Mouse (Mus musculus): ENCODE measurements around the gene Lbx1. TPM values are rescaled to one million over a fixed set of nuclear protein-coding genes. Genes with fewer than 3 reads are reported as not detected.
A peak's percentile ranks its signal among the peaks of the same experiment; 100 is the strongest.

Gene Lbx1
- total and polyA plus RNA-seq, 3 experiments: not detected

DNA sequence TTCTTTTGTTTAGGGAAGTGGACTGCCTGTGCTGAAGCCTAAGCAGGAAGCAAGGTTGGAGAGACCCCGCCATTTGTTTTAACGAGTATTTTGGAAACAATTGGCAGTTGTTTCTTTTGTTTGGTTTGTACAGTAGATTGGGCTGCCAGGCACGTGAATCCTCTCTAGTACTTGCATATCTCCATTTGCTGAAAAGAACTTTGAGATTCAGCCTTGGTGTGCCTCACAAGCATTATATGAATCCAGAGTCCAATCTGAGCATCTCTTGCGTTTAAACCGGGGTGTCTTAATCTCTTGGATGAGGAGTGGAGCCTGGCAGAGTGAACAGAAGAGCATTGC, 7.6 kb upstream of the Lbx1 start:
- dilution Hi-C loops (cut with MboI; ENCODE audit: extremely low pct_ligation_motif_present, extremely low pct_unique_long_range_greater_than_20kb, low sequenced_read_pairs) (no loop called here), in situ Hi-C loops (cut with MboI; ENCODE audit: low pct_ligation_motif_present, low pct_unique_long_range_greater_than_20kb, low sequenced_read_pairs) (no loop called here)
- DNase-seq (ENCODE audit: extremely low read depth): no peak
- H3K4me1 ChIP-seq (ENCODE audit: control insufficient read depth in 1 of 2, insufficient read depth in 2 of 2): peaks cover 0 to 9% of the 10 kb centered on the region in 2 experiments; a peak in 2 of 4 replicates
- no peaks in the 10 kb centered on the region for H3K9me3 ChIP-seq (replicated peaks; ENCODE audit: low read length)
- H3K79me2 ChIP-seq (replicated peaks; ENCODE audit: control insufficient read depth, extremely low read depth, insufficient read depth, poor library complexity, severe bottlenecking): no peaks in the 10 kb centered on the region
- no peak overlapping the region for H3K9ac ChIP-seq (ENCODE audit: insufficient read depth, low read depth)
- H3K4me3 ChIP-seq (replicated peaks in 1 of 3; ENCODE audit: low read depth in 2 of 3, low read length in 2 of 3, poor library complexity in 1 of 3): no peak overlapping the region
- no peak overlapping the region for H3K27ac ChIP-seq (ENCODE audit: insufficient read depth, low read depth)
- no peak overlapping the region for H3K4me2 ChIP-seq (ENCODE audit: insufficient read depth, low read depth, poor library complexity, severe bottlenecking)
- TF ChIP-seq SIN3A (IDR thresholded peaks at IDR 0.05; ENCODE audit: low read length) (no peak), NELFE (IDR thresholded peaks at IDR 0.05; ENCODE audit: low read depth, low read length) (no peak), CTCF (conservative IDR thresholded peaks at IDR 0.05 in 1 of 2, IDR thresholded peaks at IDR 0.05 in 1 of 2; ENCODE audit: low read depth in 2 of 2, low read length in 2 of 2) (no peak), EP300 (IDR thresholded peaks at IDR 0.05; ENCODE audit: low read length) (no peak), ZNF384 (IDR thresholded peaks at IDR 0.05; ENCODE audit: low read depth, low read length) (no peak), RCOR1 (conservative IDR thresholded peaks at IDR 0.05; ENCODE audit: low read depth, low read length) (no peak), JUN (IDR thresholded peaks at IDR 0.05; ENCODE audit: insufficient read depth, low read depth, low read length) (no peak), TCF12 (IDR thresholded peaks at IDR 0.05; ENCODE audit: low read depth, low read length) (no peak), USF1 (IDR thresholded peaks at IDR 0.05; ENCODE audit: low read depth, low read length) (no peak), JUND (conservative IDR thresholded peaks at IDR 0.05; ENCODE audit: low read depth, low read length) (no peak), TBP (conservative IDR thresholded peaks at IDR 0.05; ENCODE audit: low read depth, low read length) (no peak), GABPA (IDR thresholded peaks at IDR 0.05; ENCODE audit: insufficient replicate concordance, low read depth, low read length) (no peak)
- no peaks in the 10 kb centered on the region for H3K36me3 ChIP-seq (replicated peaks in 1 of 2; ENCODE audit: control insufficient read depth in 1 of 2, insufficient read depth in 1 of 2, low read length in 1 of 2)
- H3K27me3 ChIP-seq (replicated peaks): peaks cover 60% of the 10 kb centered on the region

DNA sequence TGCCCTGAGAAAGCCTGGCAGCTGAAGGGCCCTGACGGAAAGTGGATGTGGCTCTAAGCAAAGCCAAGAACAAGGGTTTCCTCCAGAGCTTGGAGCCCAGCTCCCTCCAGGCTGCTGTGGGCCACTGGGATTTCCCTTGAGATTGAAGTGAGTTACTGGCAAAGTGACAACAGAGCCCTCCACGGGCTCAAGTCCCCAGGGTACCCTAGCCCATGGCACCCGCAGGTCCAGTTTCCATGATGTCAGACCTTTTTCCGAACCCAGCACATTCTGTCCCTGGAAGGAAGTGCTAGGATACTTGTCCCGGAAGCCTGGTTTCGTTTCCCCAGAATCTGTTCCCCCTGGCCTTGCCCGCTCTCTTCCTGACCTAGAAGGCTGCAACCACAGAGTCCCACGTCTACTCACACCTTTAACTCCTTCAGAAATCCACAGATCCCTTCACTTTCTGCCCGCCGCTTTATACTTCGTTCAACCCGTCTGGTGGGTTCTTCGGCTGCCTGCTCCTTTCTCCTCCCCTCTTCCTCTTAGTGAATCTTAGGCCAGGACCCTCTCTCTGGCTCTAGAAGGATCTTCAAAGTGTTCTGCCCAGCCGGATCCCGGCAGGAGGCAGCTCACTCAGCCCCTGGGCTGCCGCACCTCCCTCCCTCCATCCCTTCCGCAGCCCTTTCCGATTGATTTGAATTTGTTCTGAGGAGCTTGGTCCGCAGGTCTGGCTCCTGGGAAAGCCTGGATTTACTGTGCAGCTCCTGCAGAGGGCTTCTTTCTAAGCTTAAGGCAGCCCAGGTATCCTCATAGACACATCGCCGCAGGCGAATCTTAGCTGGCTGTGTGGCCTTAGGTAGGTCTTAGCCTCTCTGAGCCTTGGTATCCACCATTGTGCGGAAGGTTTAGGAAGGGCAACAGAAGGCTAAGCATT, 7.0 kb upstream of the Lbx1 start:
- H3K9me3 ChIP-seq (replicated peaks; ENCODE audit: low read length): no peaks in the 10 kb centered on the region
- no peak overlapping the region for H3K9ac ChIP-seq (ENCODE audit: insufficient read depth, low read depth)
- H3K4me2 ChIP-seq (ENCODE audit: insufficient read depth, low read depth, poor library complexity, severe bottlenecking): 0 out of 2 replicates have a peak overlapping the region, but pooled peaks have one; percentile 26
- in situ Hi-C loops (cut with MboI; ENCODE audit: low pct_ligation_motif_present, low pct_unique_long_range_greater_than_20kb, low sequenced_read_pairs) (no loop called here), dilution Hi-C loops (cut with MboI; ENCODE audit: extremely low pct_ligation_motif_present, extremely low pct_unique_long_range_greater_than_20kb, low sequenced_read_pairs) (no loop called here)
- no peaks in the 10 kb centered on the region for H3K79me2 ChIP-seq (replicated peaks; ENCODE audit: control insufficient read depth, extremely low read depth, insufficient read depth, poor library complexity, severe bottlenecking)
- no peak overlapping the region for H3K4me3 ChIP-seq (replicated peaks in 1 of 3; ENCODE audit: low read depth in 2 of 3, low read length in 2 of 3, poor library complexity in 1 of 3)
- H3K4me1 ChIP-seq (ENCODE audit: control insufficient read depth in 1 of 2, insufficient read depth in 2 of 2): peaks cover 0 to 9% of the 10 kb centered on the region in 2 experiments; a peak in 2 of 4 replicates
- no peaks in the 10 kb centered on the region for H3K36me3 ChIP-seq (replicated peaks in 1 of 2; ENCODE audit: control insufficient read depth in 1 of 2, insufficient read depth in 1 of 2, low read length in 1 of 2)
- DNase-seq (ENCODE audit: extremely low read depth): no peak
- TF ChIP-seq UBTF (IDR thresholded peaks at IDR 0.05; ENCODE audit: low read depth, low read length) (no peak), CHD2 (IDR thresholded peaks at IDR 0.05; ENCODE audit: low read length) (no peak), POLR2AphosphoS2 (IDR thresholded peaks at IDR 0.05; ENCODE audit: low read depth, low read length) (no peak), ZC3H11A (IDR thresholded peaks at IDR 0.05; ENCODE audit: low read depth, low read length) (no peak), SIN3A (IDR thresholded peaks at IDR 0.05; ENCODE audit: low read length) (no peak), MAZ (IDR thresholded peaks at IDR 0.05; ENCODE audit: low read depth, low read length) (no peak), MYC (IDR thresholded peaks at IDR 0.05; ENCODE audit: low read depth, low read length) (no peak), RAD21 (IDR thresholded peaks at IDR 0.05; ENCODE audit: low read depth, low read length) (no peak), EP300 (IDR thresholded peaks at IDR 0.05; ENCODE audit: low read length) (no peak), JUND (conservative IDR thresholded peaks at IDR 0.05; ENCODE audit: low read depth, low read length) (no peak), CHD1 (IDR thresholded peaks at IDR 0.05; ENCODE audit: low read depth, low read length) (no peak), TBP (conservative IDR thresholded peaks at IDR 0.05; ENCODE audit: low read depth, low read length) (no peak), POLR2A (IDR thresholded peaks at IDR 0.05; ENCODE audit: low read depth, low read length) (no peak), ETS1 (conservative IDR thresholded peaks at IDR 0.05; ENCODE audit: low read depth, low read length) (no peak), HCFC1 (IDR thresholded peaks at IDR 0.05; ENCODE audit: low read depth, low read length) (no peak), PAX5 (IDR thresholded peaks at IDR 0.05; ENCODE audit: low read length) (no peak), BHLHE40 (IDR thresholded peaks at IDR 0.05; ENCODE audit: low read depth, low read length) (no peak), E2F4 (IDR thresholded peaks at IDR 0.05; ENCODE audit: insufficient replicate concordance, low read depth, low read length) (no peak)
- H3K27me3 ChIP-seq (replicated peaks): peaks cover 64% of the 10 kb centered on the region
- H3K27ac ChIP-seq (ENCODE audit: insufficient read depth, low read depth): no peak overlapping the region

All from CH12.LX (cell line).